Mouse (Mus musculus) heart, embryonic 12.5 days (tissue): ENCODE measurements around the gene Gm21708. TPM values are rescaled to one million over a fixed set of nuclear protein-coding genes. Genes with fewer than 3 reads are reported as not detected.
"Not testable (repeated sequence)": the region's sequence is repeated elsewhere in the genome, so short reads cannot be mapped to it uniquely, and the experiment has no call there.

Source experiments
- ATAC-seq: fragments of 200-750 bp; cut with Nextera tagmentation; 2 replicates; pipeline ENCODE4 v1.8.0; 2017; ENCODE audit warnings: moderate TSS enrichment, moderate library complexity; ENCODE audit not compliant: insufficient number of reproducible peaks, low FRiP score
- H3K27ac ChIP-seq: fragments of 300-500 bp; sonication (generic); 2 replicates; pipeline ENCODE4 v1.5.1; 2016; ENCODE audit warnings: mild to moderate bottlenecking, moderate library complexity; ENCODE audit not compliant: poor library complexity, severe bottlenecking
- H3K27me3 ChIP-seq: fragments of 300-500 bp; sonication (generic); replicated peaks from 2 replicates; pipeline ENCODE4 v1.6.1; 2016; ENCODE audit warnings: mild to moderate bottlenecking, moderate library complexity
- H3K36me3 ChIP-seq: fragments of 300-500 bp; sonication (generic); 2 replicates; pipeline ENCODE4 v1.6.1; 2016; ENCODE audit warnings: mild to moderate bottlenecking, moderate library complexity
- H3K4me1 ChIP-seq: fragments of 300-500 bp; sonication (generic); replicated peaks from 2 replicates; pipeline ENCODE4 v1.6.1; 2016; ENCODE audit warnings: mild to moderate bottlenecking
- H3K4me2 ChIP-seq: fragments of 300-500 bp; sonication (generic); 2 replicates; pipeline ENCODE4 v1.6.1; 2016; ENCODE audit warnings: mild to moderate bottlenecking, moderate library complexity
- H3K4me3 ChIP-seq: fragments of 300-500 bp; sonication (generic); 2 replicates; pipeline ENCODE4 v1.5.1; 2016; ENCODE audit warnings: mild to moderate bottlenecking
- H3K9ac ChIP-seq: fragments of 300-500 bp; sonication (generic); 2 replicates; pipeline ENCODE4 v1.6.1; 2016; ENCODE audit warnings: mild to moderate bottlenecking, moderate library complexity
- H3K9me3 ChIP-seq: fragments of 300-500 bp; sonication (generic); replicated peaks from 2 replicates; pipeline ENCODE4 v1.6.1; 2016; ENCODE audit warnings: mild to moderate bottlenecking, moderate library complexity
- WGBS: fragments of 180-500 bp; shearing (Covaris S2); methylation state at CpG from one replicate; pipeline ENCODE4 v1.1.7; 2016; 5-methylcytosine and 5-hydroxymethylcytosine counted together
- polyA plus RNA-seq: library from polyadenylated mRNA; unstranded; fragments of >200 nt; fragmentation: Nextera tagmentation; extraction: Ambion mirVana; gene quantifications from 2 replicates; pipeline ENCODE4 v1.2.1, GENCODE M21; 2016

Gm21708 gene
- polyA plus RNA-seq = not detected in 2 replicates

DNA sequence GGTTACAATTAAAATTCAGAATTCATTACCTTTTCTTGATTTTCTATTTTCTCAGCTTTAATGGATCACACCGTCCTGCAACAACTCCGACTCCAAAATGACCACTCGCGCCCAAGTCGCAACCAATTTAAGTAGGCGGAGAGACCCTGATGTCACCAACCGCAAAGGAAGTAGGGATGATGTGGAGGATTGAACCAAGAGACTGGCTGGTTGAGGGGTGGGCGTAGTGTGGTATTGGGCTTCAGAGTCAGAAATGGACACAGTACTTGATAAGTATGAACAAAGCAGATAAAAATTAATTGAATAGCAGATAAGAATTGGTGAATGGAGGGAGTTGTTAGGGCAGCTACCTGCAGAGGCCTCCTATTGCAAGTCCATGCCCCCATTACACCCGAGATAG is at the start of gene Gm21708, which contains the start of gene Gm21704:
Gm21708 (minus strand) TSS at position 101 of the 400 bp plus-strand sequence.
Gm21704 (minus strand) TSS at position 101 of the 400 bp plus-strand sequence.
- H3K4me1 ChIP-seq, H3K27me3 ChIP-seq, ATAC-seq, H3K27ac ChIP-seq, H3K9me3 ChIP-seq, H3K4me3 ChIP-seq, H3K4me2 ChIP-seq, H3K36me3 ChIP-seq, H3K9ac ChIP-seq: not testable (repeated sequence)
- no CpG with 5 or more reads among the region's 9 CpGs for WGBS

Other genes starting within 250 kb of the Gm21708 start
- gene Gm21677, start 103.7 kb downstream of the Gm21708 start, polyA plus RNA-seq = not detected in 2 replicates
- gene Gm21693, start 64.8 kb downstream of the Gm21708 start, polyA plus RNA-seq = not detected in 2 replicates
- not detected in 2 replicates for gene Gm21704, start within 50 bp of the Gm21708 start, polyA plus RNA-seq